Mouse (Mus musculus): ENCODE measurements around the gene Klhl12. TPM values are rescaled to one million over a fixed set of nuclear protein-coding genes. Genes with fewer than 3 reads are reported as not detected.
"Not testable (repeated sequence)": the region's sequence is repeated elsewhere in the genome, so short reads cannot be mapped to it uniquely, and the experiment has no call there.

Klhl12 gene
- polyA plus RNA-seq, 1 experiment from 2014 or later, result 20.5 TPM

DNA sequence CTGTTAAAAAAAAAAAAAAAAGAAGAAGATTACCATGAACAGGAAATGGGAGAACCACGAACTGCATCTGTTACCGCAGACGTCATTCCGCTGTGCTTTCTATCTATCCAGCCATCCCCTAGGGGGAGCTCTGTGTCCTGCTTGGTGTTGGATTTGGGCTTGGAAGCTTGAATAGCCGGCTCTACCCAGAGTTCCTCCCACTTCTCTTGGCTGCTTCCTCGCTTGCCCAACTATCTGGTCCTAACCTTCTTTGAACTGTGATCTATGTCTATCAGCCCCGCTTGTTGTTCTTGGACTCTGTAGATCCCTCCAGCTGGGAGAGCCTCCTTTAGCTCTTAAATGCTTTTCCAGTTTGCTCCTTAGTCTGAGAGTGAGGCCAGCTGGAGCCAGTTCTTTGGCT is 63.3 kb downstream of the Klhl12 start:
- Histone ChIP-seq H3K9me3 (ENCODE audit: control insufficient read depth, low read length) (no peaks in the 10 kb centered on the region), H3K4me2 (ENCODE audit: low read depth, low read length) (no peak overlapping the region), H3K4me1 (ENCODE audit: control insufficient read depth, insufficient read depth, low read length) (peaks cover 19% of the 10 kb centered on the region), H3K27me3 (replicated peaks; ENCODE audit: control insufficient read depth, insufficient read depth, low read length) (no peaks in the 10 kb centered on the region), H3K4me3 (ENCODE audit: low read length) (no peak overlapping the region), H3K36me3 (ENCODE audit: control insufficient read depth, insufficient read depth, low read length) (no peaks in the 10 kb centered on the region), H3K9ac (ENCODE audit: low read depth, low read length) (no peak overlapping the region), H3K27ac (ENCODE audit: low read length) (no peak overlapping the region)
- 8% methylated on average over 7 of the region's 7 CpGs for WGBS
- ATAC-seq, result peak; percentile 62

DNA sequence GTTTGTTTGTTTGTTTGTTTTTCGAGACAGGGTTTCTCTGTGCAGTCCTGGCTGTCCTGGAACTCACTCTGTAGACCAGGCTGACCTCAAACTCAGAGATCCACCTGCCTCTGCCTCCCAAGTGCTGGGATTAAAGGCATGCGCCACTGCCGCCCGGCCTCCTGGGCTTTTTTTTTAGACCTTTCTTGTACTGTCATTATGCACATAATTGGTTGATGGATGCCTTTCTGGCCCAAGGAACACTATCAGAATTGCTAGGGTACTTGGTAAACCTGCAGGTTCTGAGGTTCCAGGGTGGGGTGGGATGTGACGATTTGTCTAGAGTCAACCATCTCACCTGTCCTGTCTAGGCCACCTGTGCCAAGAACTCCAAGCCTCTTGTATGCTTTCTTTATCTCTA is 63.9 kb downstream of the Klhl12 start:
- H3K4me2 ChIP-seq (ENCODE audit: low read depth, low read length); ATAC-seq; H3K27me3 ChIP-seq (replicated peaks; ENCODE audit: control insufficient read depth, insufficient read depth, low read length); H3K9ac ChIP-seq (ENCODE audit: low read depth, low read length); H3K4me3 ChIP-seq (ENCODE audit: low read length); H3K9me3 ChIP-seq (ENCODE audit: control insufficient read depth, low read length); H3K36me3 ChIP-seq (ENCODE audit: control insufficient read depth, insufficient read depth, low read length); H3K27ac ChIP-seq (ENCODE audit: low read length): not testable (repeated sequence)
- H3K4me1 ChIP-seq (ENCODE audit: control insufficient read depth, insufficient read depth, low read length), result peaks cover 16% of the 10 kb centered on the region; the same call in 1 of the 2 replicates
- 90% methylated on average over 5 of the region's 5 CpGs for WGBS

DNA sequence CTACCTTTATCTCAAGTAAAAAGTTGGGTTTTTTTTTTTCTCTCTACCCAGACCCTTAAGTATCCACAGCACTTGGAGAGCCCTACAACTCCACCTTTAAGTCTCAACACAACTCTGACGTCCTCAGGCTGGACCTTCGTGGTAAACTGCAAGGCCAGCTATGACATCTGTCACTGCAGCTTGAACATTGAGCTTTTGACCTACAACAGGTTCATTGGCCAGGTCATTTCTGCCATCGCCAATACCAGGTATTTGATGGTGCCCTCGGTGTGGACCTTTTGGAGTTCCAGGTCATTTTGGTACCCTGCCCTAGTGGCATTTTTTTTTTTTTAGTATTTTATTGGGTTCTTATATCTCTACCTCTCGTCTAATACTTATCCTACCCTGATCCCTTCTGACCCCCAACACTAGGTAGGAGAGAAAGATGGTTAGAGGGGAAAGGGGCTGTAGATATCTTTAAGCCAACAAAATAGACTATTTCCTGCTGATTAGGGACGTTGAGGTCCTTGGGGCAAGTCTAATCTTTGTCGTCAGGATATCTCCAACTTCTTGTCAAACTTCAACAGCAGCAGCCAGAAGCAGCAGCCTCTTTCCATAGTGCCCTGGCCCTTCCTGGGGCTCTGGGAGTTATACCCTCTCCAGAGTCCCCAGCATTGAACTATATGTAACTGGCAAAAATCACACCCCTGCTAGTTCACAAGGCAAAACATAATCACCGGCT is 64.8 kb downstream of the Klhl12 start:
- H3K27me3 ChIP-seq (replicated peaks; ENCODE audit: control insufficient read depth, insufficient read depth, low read length), result no peaks in the 10 kb centered on the region
- H3K27ac ChIP-seq (ENCODE audit: low read length), result peak overlapping the region; percentile 4
- no peaks in the 10 kb centered on the region for H3K36me3 ChIP-seq (ENCODE audit: control insufficient read depth, insufficient read depth, low read length)
- no peak for ATAC-seq
- H3K4me1 ChIP-seq (ENCODE audit: control insufficient read depth, insufficient read depth, low read length), result peaks cover 16% of the 10 kb centered on the region; the same call in 1 of the 2 replicates
- no peak overlapping the region for H3K4me2 ChIP-seq (ENCODE audit: low read depth, low read length)
- WGBS, result 75% methylated on average over 8 of the region's 8 CpGs
- 0 out of 2 replicates have a peak overlapping the region, but pooled peaks have one; percentile 2 for H3K9ac ChIP-seq (ENCODE audit: low read depth, low read length)
- H3K4me3 ChIP-seq (ENCODE audit: low read length), result no peak overlapping the region
- H3K9me3 ChIP-seq (ENCODE audit: control insufficient read depth, low read length), result no peaks in the 10 kb centered on the region

DNA sequence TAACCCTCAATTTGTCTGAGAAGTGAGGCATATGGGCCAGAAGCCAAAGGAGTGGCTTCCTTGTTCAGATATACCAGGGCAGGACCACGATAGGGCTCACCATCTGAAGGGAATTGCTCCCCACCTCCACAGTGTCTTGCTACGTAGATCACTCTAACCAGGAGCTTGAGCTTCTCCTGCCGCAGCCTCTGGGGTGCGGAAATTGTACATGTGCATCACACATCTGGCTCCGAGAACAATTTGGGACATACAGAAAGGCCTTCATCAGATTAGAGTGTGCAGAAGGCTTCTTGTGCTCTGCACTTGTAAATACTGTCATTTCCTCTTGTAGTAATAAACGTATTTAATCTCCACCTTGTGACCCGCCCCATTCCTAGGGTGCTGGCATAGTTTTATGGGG is 65.8 kb downstream of the Klhl12 start:
- H3K36me3 ChIP-seq (ENCODE audit: control insufficient read depth, insufficient read depth, low read length), result no peaks in the 10 kb centered on the region
- H3K4me2 ChIP-seq (ENCODE audit: low read depth, low read length), result no peak overlapping the region
- H3K27me3 ChIP-seq (replicated peaks; ENCODE audit: control insufficient read depth, insufficient read depth, low read length), result no peaks in the 10 kb centered on the region
- no peaks in the 10 kb centered on the region for H3K9me3 ChIP-seq (ENCODE audit: control insufficient read depth, low read length)
- peaks cover 16% of the 10 kb centered on the region; the same call in 1 of the 2 replicates for H3K4me1 ChIP-seq (ENCODE audit: control insufficient read depth, insufficient read depth, low read length)
- H3K27ac ChIP-seq (ENCODE audit: low read length), result peak overlapping the region; percentile 4
- 61% methylated on average over 7 of the region's 7 CpGs for WGBS
- no peak overlapping the region for H3K9ac ChIP-seq (ENCODE audit: low read depth, low read length)
- peak; percentile 45 for ATAC-seq
- no peak overlapping the region for H3K4me3 ChIP-seq (ENCODE audit: low read length)

DNA sequence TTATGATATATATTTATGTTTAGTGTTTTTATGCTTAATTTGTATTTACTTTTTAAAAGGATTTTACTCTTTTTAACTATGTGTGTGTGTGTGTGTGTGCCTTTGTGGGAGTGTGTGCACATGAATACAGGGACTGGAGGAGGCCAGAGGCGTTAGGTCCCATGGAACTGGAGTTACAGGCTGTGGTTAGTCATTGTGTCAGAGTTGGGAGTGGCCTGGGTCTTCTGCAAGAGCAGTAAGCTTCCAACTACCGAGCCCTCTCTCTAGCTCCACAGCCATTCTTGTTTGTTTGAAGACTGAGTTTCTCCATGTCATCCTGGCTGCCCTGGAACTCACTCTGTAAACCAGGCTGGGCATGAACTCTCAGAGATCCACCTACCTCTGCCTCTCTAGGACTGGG is 67.0 kb downstream of the Klhl12 start:
- Histone ChIP-seq H3K9me3 (ENCODE audit: control insufficient read depth, low read length) (no peaks in the 10 kb centered on the region), H3K36me3 (ENCODE audit: control insufficient read depth, insufficient read depth, low read length) (no peaks in the 10 kb centered on the region), H3K27ac (ENCODE audit: low read length) (peak overlapping the region; percentile 54), H3K9ac (ENCODE audit: low read depth, low read length) (no peak overlapping the region), H3K4me1 (ENCODE audit: control insufficient read depth, insufficient read depth, low read length) (peaks cover 21% of the 10 kb centered on the region), H3K4me3 (ENCODE audit: low read length) (no peak overlapping the region), H3K27me3 (replicated peaks; ENCODE audit: control insufficient read depth, insufficient read depth, low read length) (no peaks in the 10 kb centered on the region), H3K4me2 (ENCODE audit: low read depth, low read length) (no peak overlapping the region)
- no peak for ATAC-seq
- WGBS, result 36% methylated on average over 2 of the region's 2 CpGs

DNA sequence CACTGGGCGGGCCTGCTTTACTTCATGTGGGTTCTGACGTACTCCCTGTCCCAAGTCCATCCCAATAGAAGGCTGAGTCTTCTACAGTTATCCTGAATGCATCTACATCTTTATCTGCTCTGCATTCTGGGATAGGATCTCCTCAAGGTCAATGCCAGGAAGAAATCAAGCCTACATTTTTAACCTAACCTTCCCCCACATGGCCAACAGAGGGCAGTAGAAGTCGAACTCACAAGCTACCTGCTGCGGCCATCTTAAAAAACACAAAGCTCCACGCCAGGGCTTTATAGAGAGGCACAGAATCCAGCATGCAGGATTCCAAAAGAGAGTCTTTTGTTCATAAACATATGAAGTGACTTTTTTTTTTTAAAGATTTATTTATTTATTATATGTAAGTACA is 69.1 kb downstream of the Klhl12 start:
- WGBS, result 76% methylated on average over 5 of the region's 5 CpGs

DNA sequence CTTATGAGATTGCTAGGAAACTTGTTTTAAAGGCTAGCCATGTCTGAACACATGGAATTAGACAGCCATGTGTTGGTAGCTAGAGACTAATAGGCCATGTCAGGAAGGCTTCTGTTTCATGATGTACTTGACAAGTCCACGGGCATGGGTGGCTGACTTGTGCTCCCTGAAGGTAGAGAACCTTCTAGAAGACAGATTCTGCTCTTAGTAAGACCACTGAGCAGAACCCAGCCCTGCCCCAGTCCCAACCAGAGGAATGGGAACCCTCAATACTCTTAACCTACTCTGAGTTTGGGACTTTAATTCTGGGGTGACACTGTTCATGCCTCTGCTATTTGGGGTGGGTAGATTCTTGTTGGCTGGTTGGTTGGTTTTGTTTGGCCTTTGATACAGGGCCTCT is 69.7 kb downstream of the Klhl12 start:
- ATAC-seq, result no peak
- Histone ChIP-seq H3K27ac (ENCODE audit: low read length) (no peak overlapping the region), H3K9ac (ENCODE audit: low read depth, low read length) (no peak overlapping the region), H3K4me1 (ENCODE audit: control insufficient read depth, insufficient read depth, low read length) (peaks cover 21% of the 10 kb centered on the region), H3K4me2 (ENCODE audit: low read depth, low read length) (no peak overlapping the region), H3K36me3 (ENCODE audit: control insufficient read depth, insufficient read depth, low read length) (no peaks in the 10 kb centered on the region), H3K9me3 (ENCODE audit: control insufficient read depth, low read length) (no peaks in the 10 kb centered on the region), H3K4me3 (ENCODE audit: low read length) (no peak overlapping the region), H3K27me3 (replicated peaks; ENCODE audit: control insufficient read depth, insufficient read depth, low read length) (no peaks in the 10 kb centered on the region)
- WGBS, result 93% methylated on average over 1 of the region's 1 CpGs

More for the DNA sequence above, 69.1 kb downstream of the Klhl12 start:
- Histone ChIP-seq H3K36me3 (ENCODE audit: control insufficient read depth, insufficient read depth, low read length) (no peaks in the 10 kb centered on the region), H3K9me3 (ENCODE audit: control insufficient read depth, low read length) (no peaks in the 10 kb centered on the region), H3K27me3 (replicated peaks; ENCODE audit: control insufficient read depth, insufficient read depth, low read length) (no peaks in the 10 kb centered on the region), H3K4me3 (ENCODE audit: low read length) (no peak overlapping the region), H3K9ac (ENCODE audit: low read depth, low read length) (no peak overlapping the region), H3K4me1 (ENCODE audit: control insufficient read depth, insufficient read depth, low read length) (peaks cover 21% of the 10 kb centered on the region), H3K4me2 (ENCODE audit: low read depth, low read length) (no peak overlapping the region), H3K27ac (ENCODE audit: low read length) (no peak overlapping the region)
- ATAC-seq, result no peak

DNA sequence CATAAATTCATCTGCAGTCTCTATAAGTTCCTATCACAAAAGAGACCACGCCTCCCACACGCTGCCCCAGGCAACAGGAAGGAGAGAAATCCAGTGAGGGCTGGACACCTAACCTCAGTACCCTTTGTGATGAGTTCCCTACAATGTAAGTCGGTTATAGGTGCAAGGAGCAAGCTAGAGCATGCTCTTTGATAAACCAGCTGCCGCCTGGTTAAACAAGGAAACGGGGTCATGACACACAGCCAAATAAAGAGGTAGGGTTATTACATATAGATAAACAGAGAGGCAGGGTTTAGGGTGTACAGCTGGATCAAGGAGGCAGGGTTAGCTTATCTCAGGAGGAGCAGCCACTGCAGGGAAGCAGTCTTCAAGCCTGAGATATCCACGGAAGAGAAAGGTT is 71.4 kb downstream of the Klhl12 start:
- Histone ChIP-seq H3K36me3 (ENCODE audit: control insufficient read depth, insufficient read depth, low read length) (no peaks in the 10 kb centered on the region), H3K27me3 (replicated peaks; ENCODE audit: control insufficient read depth, insufficient read depth, low read length) (no peaks in the 10 kb centered on the region), H3K4me2 (ENCODE audit: low read depth, low read length) (no peak overlapping the region), H3K4me3 (ENCODE audit: low read length) (no peak overlapping the region), H3K4me1 (ENCODE audit: control insufficient read depth, insufficient read depth, low read length) (peaks cover 19% of the 10 kb centered on the region), H3K9me3 (ENCODE audit: control insufficient read depth, low read length) (no peaks in the 10 kb centered on the region), H3K27ac (ENCODE audit: low read length) (peak overlapping the region; percentile 24; the same call in 1 of the 2 replicates), H3K9ac (ENCODE audit: low read depth, low read length) (no peak overlapping the region)
- 39% methylated on average over 6 of the region's 6 CpGs for WGBS
- peak; percentile 91 for ATAC-seq

DNA sequence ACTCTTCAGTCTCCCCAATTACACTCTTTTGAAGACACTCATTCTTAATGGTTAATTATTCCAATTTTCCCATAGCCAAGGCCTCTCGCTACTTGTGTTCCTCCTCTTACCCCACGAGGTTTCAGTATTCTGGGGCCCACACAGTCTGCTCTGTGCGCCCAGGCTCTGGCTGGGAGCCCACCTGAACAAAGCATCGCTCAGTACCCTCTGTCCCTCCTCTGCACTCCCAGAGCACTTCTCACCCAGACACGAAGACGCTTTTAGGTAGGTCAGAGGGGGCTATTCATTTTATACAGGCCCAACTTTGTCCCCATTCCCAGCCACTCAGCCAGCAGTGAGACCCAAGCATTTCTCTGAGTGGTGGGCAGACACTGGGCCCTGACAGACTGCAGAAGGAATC is 75.3 kb downstream of the Klhl12 start:
- Histone ChIP-seq H3K4me2 (ENCODE audit: low read depth, low read length) (no peak overlapping the region), H3K9me3 (ENCODE audit: control insufficient read depth, low read length) (no peaks in the 10 kb centered on the region), H3K27me3 (replicated peaks; ENCODE audit: control insufficient read depth, insufficient read depth, low read length) (no peaks in the 10 kb centered on the region), H3K27ac (ENCODE audit: low read length) (no peak overlapping the region), H3K36me3 (ENCODE audit: control insufficient read depth, insufficient read depth, low read length) (no peaks in the 10 kb centered on the region), H3K9ac (ENCODE audit: low read depth, low read length) (no peak overlapping the region), H3K4me3 (ENCODE audit: low read length) (no peak overlapping the region), H3K4me1 (ENCODE audit: control insufficient read depth, insufficient read depth, low read length) (peaks cover 8% of the 10 kb centered on the region; the same call in 1 of the 2 replicates)
- ATAC-seq, result no peak
- 77% methylated on average over 6 of the region's 6 CpGs for WGBS

DNA sequence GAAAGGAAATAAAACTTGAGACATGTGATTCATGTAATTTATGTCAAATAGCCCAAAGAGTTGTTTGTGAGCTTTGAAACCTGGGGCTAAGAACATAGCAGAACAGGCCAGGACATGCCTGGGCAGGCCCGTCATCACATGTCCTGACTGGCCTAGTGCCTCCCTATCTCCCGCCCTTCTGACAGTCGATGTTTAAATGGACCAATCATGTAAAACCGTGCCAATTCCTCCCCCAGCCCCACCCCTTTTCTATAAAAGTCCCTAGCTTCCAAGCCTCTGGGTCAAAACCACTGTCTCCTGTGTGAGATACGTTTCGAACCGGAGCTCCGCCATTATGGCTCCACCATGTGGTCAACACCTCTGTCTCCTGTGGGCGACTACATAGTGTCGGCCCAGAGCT is 78.4 kb downstream of the Klhl12 start:
- 87% methylated on average over 10 of the region's 10 CpGs for WGBS
- not testable (repeated sequence) for H3K9me3 ChIP-seq (ENCODE audit: control insufficient read depth, low read length); H3K4me3 ChIP-seq (ENCODE audit: low read length); H3K27me3 ChIP-seq (replicated peaks; ENCODE audit: control insufficient read depth, insufficient read depth, low read length); H3K36me3 ChIP-seq (ENCODE audit: control insufficient read depth, insufficient read depth, low read length); ATAC-seq; H3K4me1 ChIP-seq (ENCODE audit: control insufficient read depth, insufficient read depth, low read length); H3K9ac ChIP-seq (ENCODE audit: low read depth, low read length); H3K4me2 ChIP-seq (ENCODE audit: low read depth, low read length); H3K27ac ChIP-seq (ENCODE audit: low read length)

Data from intestine, embryonic 16.5 days (tissue).